Mouse (Mus musculus) brown adipose tissue, adult 24 weeks (tissue): ENCODE measurements around the gene Fam222b. TPM values are rescaled to one million over a fixed set of nuclear protein-coding genes. Genes with fewer than 3 reads are reported as not detected.

Experiments
- H3K27ac ChIP-seq: fragments of 200-500 bp; replicated peaks from 2 replicates; pipeline ENCODE4 v1.5.1; 2012; ENCODE audit warnings: low read depth, mild to moderate bottlenecking, low read length
- H3K4me1 ChIP-seq: fragments of 200-500 bp; 2 replicates; pipeline ENCODE4 v1.6.1; 2012; ENCODE audit warnings: low read length, mixed read lengths; ENCODE audit not compliant: control insufficient read depth, insufficient read depth, insufficient read length
- H3K4me3 ChIP-seq: fragments of 200-500 bp; 2 replicates; pipeline ENCODE4 v1.5.1; 2012; ENCODE audit warnings: low read depth, mild to moderate bottlenecking, low read length, moderate library complexity; ENCODE audit not compliant: insufficient read depth
- polyA plus RNA-seq: library from polyadenylated mRNA; stranded (reverse); fragments of >200 nt; gene quantifications from 2 replicates; pipeline ENCODE4 v1.2.4, GENCODE M21; 2012; ENCODE audit not compliant: missing spikeins, insufficient read depth, insufficient read length

The Fam222b gene
- polyA plus RNA-seq, 1 experiment: 7.5 TPM

DNA sequence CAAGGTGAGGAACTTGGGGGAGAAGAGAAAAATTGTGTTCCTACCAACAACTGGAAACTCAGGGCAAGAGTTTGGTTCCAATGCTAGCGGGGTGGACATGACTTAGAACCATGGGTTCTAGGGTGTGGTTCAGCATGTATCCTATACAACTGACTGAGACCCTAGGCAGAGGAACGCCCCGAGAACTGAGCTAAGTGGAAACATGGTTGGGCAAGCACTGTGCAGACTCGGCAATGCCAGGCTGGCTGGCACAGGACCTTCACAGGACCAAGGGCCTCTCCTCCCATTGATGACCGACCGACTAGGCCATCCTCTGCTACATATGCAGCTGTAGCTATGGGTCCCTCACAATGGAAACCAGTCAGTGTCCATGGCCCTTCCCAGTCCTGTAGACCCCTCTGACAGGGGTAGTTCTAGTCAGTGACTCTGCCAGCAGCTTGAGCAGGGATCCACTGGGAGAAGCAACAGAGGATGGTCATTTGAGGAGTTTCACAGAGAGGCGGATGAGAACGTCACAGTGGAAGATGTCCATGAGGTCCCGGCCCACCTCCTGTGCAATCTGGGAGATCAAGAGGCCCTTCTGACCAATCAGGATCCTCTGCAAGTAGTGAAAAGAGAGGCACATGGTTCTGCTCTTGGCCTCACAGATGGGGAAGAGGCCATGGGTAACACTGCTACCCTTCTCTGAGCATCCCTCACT lies 20.7 kb upstream of the Fam222b start:
- no peak overlapping the region for H3K4me3 ChIP-seq
- no peak overlapping the region for H3K27ac ChIP-seq
- no peaks in the 10 kb centered on the region for H3K4me1 ChIP-seq

DNA sequence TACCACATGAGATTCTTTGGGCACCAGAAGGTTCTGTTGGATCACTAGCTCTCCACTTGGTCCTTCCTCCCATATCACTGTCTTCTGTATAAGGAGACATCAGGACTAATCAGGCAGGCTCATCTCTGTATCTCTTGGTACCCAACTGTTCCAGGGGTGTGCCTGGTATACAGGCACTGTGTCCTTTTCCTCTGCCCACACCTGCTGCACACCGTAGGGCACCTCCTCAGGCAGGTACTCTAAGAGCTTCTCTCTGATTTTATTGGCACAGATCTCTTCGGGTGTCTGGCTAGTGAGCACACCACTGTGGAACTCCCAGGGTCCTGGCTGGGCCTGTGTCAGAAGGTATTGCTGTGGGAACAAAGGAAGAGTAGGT lies 20.2 kb upstream of the Fam222b start:
- no peak overlapping the region for H3K4me3 ChIP-seq
- no peaks in the 10 kb centered on the region for H3K4me1 ChIP-seq
- H3K27ac ChIP-seq: no peak overlapping the region

DNA sequence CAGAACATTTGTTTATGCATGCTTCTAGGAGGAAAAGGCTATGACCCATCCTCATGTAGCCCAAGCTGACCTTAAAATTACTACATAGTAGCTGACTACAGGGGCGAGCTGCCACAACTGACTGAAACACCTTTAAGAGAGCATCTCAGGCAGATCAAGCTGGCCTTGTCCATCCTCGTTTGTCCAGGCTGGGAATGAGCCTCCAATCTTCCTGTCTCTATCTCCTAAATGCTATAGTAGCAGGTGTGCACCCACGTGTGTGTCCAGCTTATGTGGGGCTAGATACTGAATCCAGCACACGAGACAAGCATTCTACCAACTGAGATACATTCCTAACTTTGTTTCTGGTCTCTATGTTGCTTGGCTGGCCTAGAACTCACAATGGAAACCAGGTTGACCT lies 19.8 kb upstream of the Fam222b start:
- Histone ChIP-seq H3K4me3 (no peak overlapping the region), H3K27ac (no peak overlapping the region), H3K4me1 (0 out of 2 replicates have a peak, but pooled peaks cover 2% of the 10 kb centered on the region)

DNA sequence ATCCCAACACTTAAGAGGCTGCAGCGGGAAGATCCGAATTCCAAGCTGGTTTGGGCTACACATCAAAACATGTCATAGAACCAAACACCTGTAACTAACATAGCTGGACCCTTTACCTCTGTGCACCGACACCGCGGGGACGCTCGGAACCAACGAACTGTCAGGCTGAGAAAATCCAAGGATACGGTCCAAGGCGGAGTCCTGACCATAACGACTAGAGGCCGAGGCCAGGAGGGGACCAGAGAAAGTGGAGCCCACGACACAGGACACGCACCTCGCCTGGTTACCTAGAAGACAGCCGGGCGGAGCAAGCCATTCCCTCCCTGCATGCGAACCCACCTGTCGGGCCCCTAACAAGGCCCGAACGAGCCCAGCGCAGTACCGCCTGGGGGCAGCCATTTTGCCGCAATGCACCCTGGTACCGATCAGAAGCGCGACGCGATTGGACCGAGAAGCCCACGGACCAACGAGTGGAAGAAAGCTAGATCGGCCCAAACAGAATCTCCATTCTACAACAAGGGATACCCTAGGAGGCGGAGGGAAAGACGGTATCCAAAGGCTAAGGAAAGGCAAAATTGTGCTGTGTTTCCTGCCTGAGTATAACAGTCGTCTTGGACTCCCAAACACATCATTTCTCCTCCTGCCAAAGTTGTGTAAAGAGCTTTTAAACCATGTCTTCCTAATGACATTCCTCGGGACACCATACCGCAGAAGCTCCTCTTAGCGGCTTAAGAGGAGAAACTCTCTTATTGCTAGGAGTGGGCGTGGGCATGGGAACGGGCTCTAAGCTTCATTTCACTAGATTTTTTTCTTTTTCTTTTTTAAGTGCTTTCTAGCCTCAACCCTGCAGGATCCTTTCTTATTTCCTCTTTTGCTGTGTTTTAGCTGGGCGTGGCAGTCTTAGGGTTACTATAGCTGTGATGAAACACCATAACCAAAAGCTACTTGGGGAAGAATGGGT lies 14.2 kb upstream of the Fam222b start, which contains the start of gene Eral1:
TSS of gene Eral1 (minus strand) at position 423 of the 961 bp plus-strand sequence.
- Histone ChIP-seq H3K27ac (peak within 1 kb of the TSS; percentile 58; the same call in 1 of the 2 replicates), H3K4me3 (peak within 1 kb of the TSS; percentile 80), H3K4me1 (0 out of 2 replicates have a peak, but pooled peaks cover 2% of the 10 kb centered on the region)

DNA sequence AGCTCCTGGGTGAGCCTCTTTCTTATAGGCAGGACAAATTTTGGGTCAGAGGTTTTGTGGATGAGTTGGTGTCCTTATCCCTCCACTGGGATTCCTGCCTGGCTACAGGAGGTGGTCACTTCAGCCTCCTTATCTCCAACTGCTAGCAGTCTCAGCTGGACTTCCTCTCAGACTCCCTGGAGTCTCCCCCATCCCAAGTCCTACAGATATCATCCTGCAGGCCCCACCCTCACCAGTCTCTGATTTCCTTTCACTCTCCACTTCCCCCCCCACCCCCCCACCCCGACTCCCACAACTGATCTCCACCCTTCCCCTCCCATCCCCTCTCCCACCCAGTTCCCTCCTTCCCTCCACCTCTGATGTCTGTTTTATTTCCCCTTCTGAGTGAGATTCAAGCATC lies 10.9 kb upstream of the Fam222b start:
- Histone ChIP-seq H3K27ac (no peak overlapping the region), H3K4me3 (no peak overlapping the region), H3K4me1 (0 out of 2 replicates have a peak, but pooled peaks cover 2% of the 10 kb centered on the region)

DNA sequence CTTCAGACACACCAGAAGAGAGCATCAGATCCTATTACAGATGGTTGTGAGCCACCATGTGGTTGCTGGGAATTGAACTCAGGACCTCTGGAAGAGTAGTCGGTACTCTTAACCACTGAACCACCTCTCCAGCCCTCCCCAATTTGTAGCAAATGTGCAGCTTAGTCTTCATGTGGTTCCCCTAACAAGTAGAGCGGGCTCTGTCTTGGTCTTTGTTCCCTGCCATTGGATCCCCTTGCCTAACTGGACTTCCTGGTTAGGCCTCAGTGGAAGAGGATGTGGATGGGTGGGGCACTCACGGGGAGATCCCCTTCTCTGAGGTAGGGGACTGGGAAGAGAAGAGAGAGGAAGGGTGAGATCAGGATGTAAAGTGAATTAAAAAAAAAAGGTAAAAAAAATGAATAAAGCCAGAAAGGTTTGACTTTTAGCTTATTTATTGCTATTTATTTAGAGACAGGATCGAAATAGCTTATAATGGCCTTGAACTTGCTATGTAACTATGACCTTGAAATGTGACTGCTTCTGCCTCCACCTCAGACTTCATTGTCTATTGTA lies 7.5 kb upstream of the Fam222b start:
- no peak overlapping the region for H3K4me3 ChIP-seq
- H3K4me1 ChIP-seq: no peaks in the 10 kb centered on the region
- no peak overlapping the region for H3K27ac ChIP-seq

DNA sequence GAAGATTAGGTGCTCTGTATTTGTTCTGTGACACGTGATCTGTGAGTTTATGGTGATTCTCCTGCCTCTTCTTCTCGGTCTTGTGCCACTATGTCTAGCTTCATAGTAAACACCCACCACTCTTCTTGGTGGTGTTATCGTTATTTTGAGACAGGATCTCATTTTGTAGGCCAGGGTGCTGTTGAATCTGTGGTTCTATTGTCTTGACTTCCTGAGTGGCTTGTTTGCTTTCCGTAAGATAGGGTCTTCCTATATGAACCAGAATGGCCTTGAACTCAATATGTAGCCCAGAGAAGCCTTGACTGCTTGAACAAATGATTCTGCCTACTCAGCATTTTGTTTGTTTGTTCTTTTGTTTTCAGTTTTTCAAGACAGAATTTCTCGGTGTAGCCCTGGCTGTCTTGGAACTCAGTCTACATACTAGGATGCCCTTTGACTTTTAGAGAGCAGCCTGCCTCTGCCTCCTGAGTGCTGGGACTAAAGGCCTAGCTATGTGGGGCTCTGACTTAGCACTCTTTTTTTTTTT lies 6.6 kb upstream of the Fam222b start:
- no peak overlapping the region for H3K27ac ChIP-seq

DNA sequence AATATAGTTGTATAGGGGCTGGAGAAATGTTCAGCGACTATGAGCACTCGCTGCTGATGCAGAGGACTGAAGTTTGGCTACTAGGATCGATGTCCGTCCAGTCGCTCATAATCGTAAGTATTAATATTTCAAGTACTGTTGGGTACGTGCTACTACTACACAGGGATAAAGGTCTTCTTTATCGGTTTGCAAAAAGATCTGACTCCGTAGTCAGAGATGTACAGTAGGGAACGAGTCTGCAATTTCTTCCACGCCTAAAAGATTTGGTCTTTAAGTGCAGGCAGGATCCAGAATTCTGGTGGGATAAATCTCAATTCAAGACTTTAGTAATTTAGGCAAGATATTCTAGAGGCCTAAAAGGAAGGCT lies 340 bp upstream of the Fam222b start:
- Histone ChIP-seq H3K4me3 (peak overlapping the region; percentile 96), H3K27ac (peak overlapping the region; percentile 17; the same call in 1 of the 2 replicates), H3K4me1 (peaks cover 9% of the 10 kb centered on the region; the same call in 1 of the 2 replicates)

More for the DNA sequence above, 6.6 kb upstream of the Fam222b start:
- no peak overlapping the region for H3K4me3 ChIP-seq
- H3K4me1 ChIP-seq: no peaks in the 10 kb centered on the region

DNA sequence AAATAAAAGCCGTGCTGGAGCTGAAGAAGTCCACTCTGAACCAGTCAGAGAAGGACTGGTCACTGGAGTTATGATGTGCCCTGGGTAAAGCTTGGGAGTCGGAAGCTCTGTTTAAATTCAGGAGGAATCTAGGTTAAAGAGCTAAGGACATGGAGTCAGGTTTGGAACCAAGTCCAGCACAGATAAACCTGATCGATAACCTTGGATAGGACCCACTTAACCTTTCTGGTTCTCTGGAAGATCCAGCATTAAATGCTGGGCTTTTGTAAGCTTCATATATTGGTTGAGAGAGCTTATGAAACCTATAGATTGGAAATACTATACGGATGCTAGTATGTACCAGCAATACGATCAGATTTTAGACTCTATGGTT lies 670 bp downstream of the Fam222b start:
- Histone ChIP-seq H3K27ac (peak overlapping the region; percentile 89; the same call in 1 of the 2 replicates), H3K4me1 (peaks cover 9% of the 10 kb centered on the region; the same call in 1 of the 2 replicates), H3K4me3 (peak overlapping the region; percentile 96)

DNA sequence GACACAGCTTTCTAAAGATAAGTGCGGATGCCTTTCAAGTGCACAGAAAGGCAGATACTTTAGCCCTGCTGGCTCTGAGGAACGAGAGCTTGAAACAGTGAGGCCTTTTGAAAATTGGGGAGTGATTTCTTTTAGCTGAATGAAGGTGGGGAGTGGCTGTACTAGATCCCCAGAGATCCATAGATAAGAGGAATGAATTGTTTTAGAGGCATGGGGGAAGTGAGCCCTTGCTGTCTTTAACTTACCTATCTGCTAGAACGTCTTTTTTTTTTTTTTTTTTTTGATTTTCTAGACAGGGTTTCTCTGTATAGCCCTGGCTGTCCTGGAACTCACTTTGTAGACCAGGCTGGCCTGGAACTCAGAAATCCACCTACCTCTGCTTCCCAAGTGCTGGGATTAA lies 2.6 kb downstream of the Fam222b start:
- no peak overlapping the region for H3K4me3 ChIP-seq
- H3K4me1 ChIP-seq: peaks cover 16% of the 10 kb centered on the region; the same call in 1 of the 2 replicates

DNA sequence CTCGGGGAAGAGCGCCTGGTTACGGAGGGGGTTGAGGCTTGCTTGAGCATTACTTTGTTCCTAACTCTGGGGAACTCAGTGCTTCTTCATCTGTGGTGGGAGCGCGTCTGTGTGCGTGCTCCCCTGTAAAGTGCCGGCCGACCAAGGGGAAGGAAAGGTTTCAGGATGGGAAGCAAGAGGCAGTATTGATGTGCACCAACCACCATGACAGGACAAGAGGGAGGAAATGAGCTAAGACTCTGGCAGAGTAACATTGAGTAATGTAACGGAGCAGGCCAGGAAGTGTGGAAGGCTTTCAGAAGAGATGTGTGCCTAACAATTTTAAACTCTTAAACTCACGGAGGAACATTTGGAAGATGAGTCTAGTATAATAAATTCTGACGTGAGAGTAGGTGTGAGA lies 6.3 kb downstream of the Fam222b start:
- Histone ChIP-seq H3K27ac (no peak overlapping the region), H3K4me1 (peaks cover 13% of the 10 kb centered on the region; the same call in 1 of the 2 replicates), H3K4me3 (no peak overlapping the region)

More for the DNA sequence above, 2.6 kb downstream of the Fam222b start:
- H3K27ac ChIP-seq: no peak overlapping the region

DNA sequence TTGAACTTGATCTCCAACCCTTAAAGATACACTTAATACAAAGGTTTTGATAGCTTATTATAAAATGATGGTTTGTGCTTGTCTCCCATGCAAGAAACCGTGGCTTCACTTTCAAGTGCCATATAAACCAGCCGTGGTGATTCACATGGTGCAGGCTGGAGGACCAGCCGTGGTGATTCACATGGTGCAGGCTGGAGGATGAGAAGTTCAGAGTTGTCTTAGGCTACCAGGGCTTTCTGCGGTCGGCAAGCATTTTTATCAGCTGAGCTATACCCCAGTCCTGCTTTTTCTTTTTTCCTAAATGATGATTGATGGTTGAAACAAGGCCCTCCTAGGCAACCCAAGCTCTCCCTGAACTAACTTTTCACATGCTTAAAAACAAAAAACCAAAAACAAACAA lies 7.7 kb downstream of the Fam222b start:
- no peak overlapping the region for H3K4me3 ChIP-seq
- H3K27ac ChIP-seq: no peak overlapping the region
- H3K4me1 ChIP-seq: peaks cover 7% of the 10 kb centered on the region; the same call in 1 of the 2 replicates

DNA sequence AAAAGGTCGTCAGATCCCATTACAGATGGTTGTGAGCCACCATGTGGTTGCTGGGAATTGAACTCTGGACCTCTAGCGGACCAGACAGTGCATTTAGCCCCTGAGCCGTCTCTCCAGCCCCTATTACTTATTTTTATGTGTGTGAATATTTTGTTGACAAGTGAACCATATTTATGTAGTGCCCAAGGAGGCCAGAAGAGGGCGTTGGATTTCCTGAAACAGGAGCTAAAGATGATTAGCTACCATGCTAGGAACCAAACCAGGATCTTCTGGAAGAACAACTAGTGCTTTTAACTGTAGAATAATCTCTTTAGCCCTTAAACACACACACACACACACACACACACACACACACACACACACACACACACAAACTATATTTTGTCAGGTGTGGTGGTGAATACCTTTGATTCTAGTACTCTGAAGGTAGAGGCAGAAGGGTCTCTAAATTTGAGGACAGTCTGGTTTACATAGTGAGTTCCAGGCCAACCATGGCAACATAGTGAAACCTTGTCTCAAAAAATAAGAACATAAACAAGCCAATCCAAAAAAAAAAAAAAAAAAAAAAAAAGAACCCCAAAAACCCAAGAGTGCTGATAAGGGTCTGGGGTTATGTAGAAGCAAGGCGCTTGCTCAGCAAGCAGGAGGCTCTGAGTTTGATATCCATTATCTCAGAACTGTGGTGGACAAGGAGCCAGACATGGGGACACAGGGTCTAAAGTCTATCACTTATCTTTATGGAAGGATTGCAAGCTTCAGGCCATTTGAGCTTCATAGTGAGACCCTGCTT lies 8.7 kb downstream of the Fam222b start:
- H3K27ac ChIP-seq: no peak overlapping the region
- H3K4me3 ChIP-seq: no peak overlapping the region
- H3K4me1 ChIP-seq: peaks cover 7% of the 10 kb centered on the region; the same call in 1 of the 2 replicates

DNA sequence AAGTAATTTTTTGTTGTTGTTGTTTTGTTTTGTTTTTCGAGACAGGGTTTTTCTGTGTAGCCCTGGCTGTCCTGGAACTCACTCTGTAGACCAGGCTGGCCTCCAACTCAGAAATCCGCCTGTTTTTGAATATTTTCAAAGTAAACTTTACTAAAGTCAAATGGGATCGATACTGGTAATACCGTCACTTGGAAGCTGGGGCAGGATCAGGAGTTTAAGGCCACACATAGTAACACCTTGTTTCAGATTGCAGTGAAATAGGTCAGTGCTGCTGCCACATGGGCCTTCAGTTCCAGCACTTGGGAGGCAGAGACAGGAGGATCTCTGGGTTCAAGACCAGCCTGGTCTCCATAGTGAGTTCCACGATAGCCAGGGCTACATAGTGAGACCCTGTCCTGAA lies 10.0 kb downstream of the Fam222b start:
- no peak overlapping the region for H3K4me3 ChIP-seq
- no peak overlapping the region for H3K27ac ChIP-seq
- H3K4me1 ChIP-seq: peaks cover 7% of the 10 kb centered on the region; the same call in 1 of the 2 replicates
